Mouse (Mus musculus): ENCODE data around the gene Fgf18.

Gene Fgf18

GRCm38 (mm10) chr11:33110111-33110510, 37.1 kb downstream of the Fgf18 start:
- no peak for DNase-seq

- no peak for DNase-seq
These were observed 39.7 kb downstream of the Fgf18 start for GRCm38 (mm10) chr11:33107540-33107939.

GRCm38 (mm10) chr11:33104911-33105316, 42.3 kb downstream of the Fgf18 start:
- DNase-seq, result peak; percentile 66 to 86

- DNase-seq, result no peak
These were observed 43.8 kb downstream of the Fgf18 start for GRCm38 (mm10) chr11:33103291-33103943.

GRCm38 (mm10) chr11:33100027-33100507, 47.1 kb downstream of the Fgf18 start:
- peak; percentile 31 to 60 for DNase-seq

- DNase-seq, result no peak
These were observed 47.8 kb downstream of the Fgf18 start for GRCm38 (mm10) chr11:33099425-33099824.

GRCm38 (mm10) chr11:33098446-33098845, 48.8 kb downstream of the Fgf18 start:
- peak in 1 of 2 experiments; percentile 16 for DNase-seq

- DNase-seq, result peak; percentile 25 to 49
These were observed 49.3 kb downstream of the Fgf18 start for GRCm38 (mm10) chr11:33097855-33098254.

- DNase-seq, result peak in 1 of 2 experiments; percentile 18
These were observed 57.3 kb downstream of the Fgf18 start for GRCm38 (mm10) chr11:33089856-33090255.

- peak in 1 of 2 experiments; percentile 19 for DNase-seq
These were observed 59.0 kb downstream of the Fgf18 start for GRCm38 (mm10) chr11:33088181-33088580.

- DNase-seq, result no peak
These were observed 61.2 kb downstream of the Fgf18 start for GRCm38 (mm10) chr11:33086046-33086445.

- no peak for DNase-seq
These were observed 61.7 kb downstream of the Fgf18 start for GRCm38 (mm10) chr11:33085514-33085913.

GRCm38 (mm10) chr11:33085054-33085453, 62.1 kb downstream of the Fgf18 start:
- DNase-seq, result no peak

- DNase-seq, result no peak
These were observed 63.2 kb downstream of the Fgf18 start for GRCm38 (mm10) chr11:33084041-33084440.

GRCm38 (mm10) chr11:33081175-33081574, 66.0 kb downstream of the Fgf18 start:
- DNase-seq, result no peak

- no peak for DNase-seq
These were observed 67.0 kb downstream of the Fgf18 start for GRCm38 (mm10) chr11:33080046-33080808.

GRCm38 (mm10) chr11:33079424-33079823, 67.8 kb downstream of the Fgf18 start:
- DNase-seq, result peak in 1 of 2 experiments; percentile 17

- peak in 1 of 2 experiments; percentile 18 for DNase-seq
These were observed 69.2 kb downstream of the Fgf18 start for GRCm38 (mm10) chr11:33078036-33078435.

GRCm38 (mm10) chr11:33075293-33075692, 71.9 kb downstream of the Fgf18 start:
- peak; percentile 54 to 84 for DNase-seq

GRCm38 (mm10) chr11:33074541-33074940, 72.7 kb downstream of the Fgf18 start:
- DNase-seq, result peak; percentile 14 to 51

GRCm38 (mm10) chr11:33071358-33071922, 75.8 kb downstream of the Fgf18 start:
- no peak for DNase-seq

- DNase-seq, result peak in 1 of 2 experiments; percentile 18
These were observed 76.7 kb downstream of the Fgf18 start for GRCm38 (mm10) chr11:33070520-33070919.
